Mouse (Mus musculus) heart, adult 9 months (tissue): Measurements from ENCODE around the gene Gm8994.

Source experiments
- DNase-seq, 2 experiments: peaks; one replicate each; pipeline ENCODE4 v3.0.0; 2022; ENCODE audit warnings: low spot score in 2 of 2

The Gm8994 gene

GRCm38 (mm10) chr6:136363313-136363712, 36.0 kb downstream of the Gm8994 start:
- no peak for DNase-seq

GRCm38 (mm10) chr6:136364008-136364407, 36.7 kb downstream of the Gm8994 start:
- DNase-seq, result no peak

- DNase-seq, result no peak
Measured at GRCm38 (mm10) chr6:136364430-136365098, 37.2 kb downstream of the Gm8994 start.

- no peak for DNase-seq
Measured at GRCm38 (mm10) chr6:136376097-136376496, 48.8 kb downstream of the Gm8994 start.
